Mouse (Mus musculus) cerebellum, adult 8-10 months (tissue): ENCODE data around the gene Nhsl1.
A peak's percentile ranks its signal among the peaks of the same experiment; 100 is the strongest.

ENCODE experiments used
- DNase-seq: peaks from one replicate; pipeline ENCODE4 v3.0.0; 2022

Nhsl1 gene

DNA sequence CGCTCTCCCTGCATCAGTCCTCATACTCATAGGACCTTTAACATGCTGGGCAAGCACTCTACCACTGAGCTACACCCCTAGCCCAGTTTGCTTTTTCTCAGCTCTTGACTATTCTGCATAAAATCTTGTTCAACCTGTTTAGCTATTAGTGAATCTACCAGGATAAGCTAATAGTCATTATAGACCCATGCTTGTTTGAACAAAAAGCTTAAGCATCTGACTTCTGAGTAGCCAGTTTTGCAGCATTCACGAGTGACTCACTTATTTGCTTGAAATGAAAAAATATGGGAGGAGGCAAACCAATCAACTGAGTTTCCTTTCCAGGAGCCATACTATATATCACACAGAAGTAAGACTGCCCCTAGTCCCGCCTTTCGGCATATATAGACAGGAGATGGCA is 32.0 kb downstream of the Nhsl1 start:
- no peak for DNase-seq

DNA sequence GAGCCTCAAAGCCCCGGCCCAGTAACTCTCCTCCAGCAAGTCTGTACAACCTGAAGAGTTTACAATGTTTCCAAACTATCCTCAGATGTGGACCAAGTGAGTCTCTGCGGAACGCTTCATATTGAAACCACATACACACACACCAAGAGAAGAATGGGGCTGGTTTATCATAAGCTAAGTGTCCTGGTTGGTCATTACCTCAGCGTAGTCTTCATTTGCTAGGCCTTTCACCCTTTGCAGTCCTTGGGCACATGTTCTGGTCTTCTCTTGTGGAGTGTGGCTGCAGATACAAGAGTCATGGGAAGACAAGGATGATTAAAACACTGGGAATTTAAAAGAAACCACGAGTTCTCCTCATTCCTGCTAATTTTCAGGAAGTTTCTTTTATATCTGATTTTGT is 34.2 kb downstream of the Nhsl1 start:
- DNase-seq = no peak

DNA sequence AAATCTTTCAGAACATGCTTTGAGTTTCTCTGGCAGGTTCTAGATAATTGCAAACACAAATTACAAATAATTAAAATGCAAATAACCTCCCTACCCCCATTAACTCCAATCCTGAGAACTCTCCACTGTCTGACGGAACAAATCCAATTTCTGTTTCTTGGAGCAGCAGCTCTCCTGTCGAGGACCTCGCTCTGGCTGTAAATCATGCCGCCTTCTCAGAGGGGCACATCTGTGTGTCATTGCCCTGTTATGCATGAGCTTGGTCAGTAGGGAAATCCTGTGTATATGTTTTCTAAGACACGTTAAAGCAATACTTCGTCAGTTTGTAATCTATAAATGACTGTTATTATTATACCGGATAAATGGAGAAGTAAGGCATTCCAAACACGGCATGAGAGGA is 35.3 kb downstream of the Nhsl1 start:
- no peak for DNase-seq

DNA sequence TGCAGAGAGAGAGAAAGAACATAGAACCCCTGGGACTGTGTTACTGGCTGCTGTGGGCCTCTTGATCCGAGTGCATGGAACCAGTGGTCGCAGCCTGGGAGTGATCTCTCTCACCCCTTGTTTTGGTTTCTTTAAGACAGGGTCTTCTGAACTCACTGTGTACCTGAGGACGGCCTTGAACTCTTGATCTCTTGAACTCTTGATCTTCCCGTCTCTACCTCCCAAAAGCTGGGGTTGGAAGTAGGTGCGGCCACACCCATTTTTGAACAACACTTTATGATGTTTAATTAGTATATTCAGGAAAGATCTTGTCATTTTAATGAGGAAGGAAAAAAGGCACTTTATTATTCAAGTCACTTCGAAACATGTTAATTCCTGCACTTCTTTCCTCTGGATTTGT is 37.7 kb downstream of the Nhsl1 start:
- DNase-seq = no peak

DNA sequence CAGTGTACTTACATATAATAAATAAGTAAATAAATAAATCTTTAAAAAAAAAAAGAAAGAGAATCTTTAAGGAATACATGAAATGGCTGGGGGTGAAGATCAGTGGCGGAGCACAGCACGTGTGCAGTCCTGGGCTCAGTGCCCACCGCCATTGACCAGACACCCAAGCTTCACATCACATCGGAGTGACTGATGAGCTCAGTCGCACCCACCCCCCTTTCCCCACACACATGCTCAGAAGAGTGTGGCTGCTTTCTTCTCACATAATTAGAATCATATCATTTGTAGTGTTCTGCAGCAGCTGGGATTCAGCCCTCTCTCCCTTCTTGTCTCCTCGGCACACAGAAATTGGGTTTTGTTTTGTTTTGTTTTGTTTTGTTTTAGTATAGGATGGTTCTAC is 38.4 kb downstream of the Nhsl1 start:
- no peak for DNase-seq

DNA sequence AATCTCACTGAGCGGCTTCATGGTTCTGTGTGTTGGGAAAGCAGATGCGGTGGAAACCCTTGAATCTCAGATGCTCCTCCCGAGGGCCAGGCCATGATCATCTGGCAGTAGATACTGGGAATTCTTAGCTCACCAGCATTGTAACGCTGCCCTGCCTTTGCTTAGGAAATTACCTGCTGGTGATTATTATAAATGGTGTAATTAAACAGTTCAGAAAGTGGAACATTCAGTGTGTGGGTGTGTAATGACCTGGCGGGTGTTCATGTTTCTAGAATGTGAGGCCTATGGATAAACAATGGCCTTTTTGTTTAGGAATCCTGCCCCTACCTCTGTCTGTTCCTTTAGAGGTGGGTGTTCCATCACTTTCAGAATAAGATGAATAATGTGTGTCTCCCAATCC is 39.7 kb downstream of the Nhsl1 start:
- DNase-seq = no peak

DNA sequence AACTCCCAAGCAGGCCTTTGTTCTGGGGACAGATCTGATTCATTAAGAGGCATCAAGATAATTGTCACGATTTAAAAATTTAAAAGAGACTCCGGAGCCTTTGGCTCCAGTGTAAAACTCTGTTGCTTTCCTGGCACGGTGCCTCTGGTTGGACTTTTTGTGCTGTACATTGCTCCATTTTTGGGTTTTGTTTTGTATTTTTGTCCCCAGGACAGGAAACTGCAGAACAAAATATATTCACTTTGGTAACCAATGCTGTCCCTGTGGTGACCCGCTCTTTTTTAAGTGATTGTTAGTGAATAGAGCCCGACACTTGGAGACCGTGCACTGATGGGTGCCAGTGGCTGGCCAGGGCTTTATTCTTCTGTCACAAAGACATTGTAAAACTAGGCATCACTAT is 41.4 kb downstream of the Nhsl1 start:
- no peak for DNase-seq

DNA sequence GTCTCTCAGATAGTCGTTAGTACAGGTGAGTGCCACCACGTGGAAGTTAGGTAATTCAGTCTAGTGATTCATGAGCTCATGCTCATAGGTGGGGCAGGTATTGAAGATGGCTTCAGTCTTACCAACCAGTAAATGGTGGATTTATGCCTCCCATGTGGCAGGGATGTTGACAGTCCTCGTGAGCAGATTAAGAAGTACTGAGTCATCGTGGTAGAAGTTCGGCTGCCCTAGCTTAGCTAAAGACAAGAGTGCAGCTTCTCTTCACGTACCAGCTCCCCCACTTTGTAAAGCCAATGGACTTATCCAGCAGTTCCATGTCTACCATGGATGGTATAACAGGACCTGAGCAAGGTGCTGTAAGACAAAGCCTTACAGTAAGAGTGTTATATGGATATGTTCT is 46.6 kb downstream of the Nhsl1 start:
- no peak for DNase-seq

DNA sequence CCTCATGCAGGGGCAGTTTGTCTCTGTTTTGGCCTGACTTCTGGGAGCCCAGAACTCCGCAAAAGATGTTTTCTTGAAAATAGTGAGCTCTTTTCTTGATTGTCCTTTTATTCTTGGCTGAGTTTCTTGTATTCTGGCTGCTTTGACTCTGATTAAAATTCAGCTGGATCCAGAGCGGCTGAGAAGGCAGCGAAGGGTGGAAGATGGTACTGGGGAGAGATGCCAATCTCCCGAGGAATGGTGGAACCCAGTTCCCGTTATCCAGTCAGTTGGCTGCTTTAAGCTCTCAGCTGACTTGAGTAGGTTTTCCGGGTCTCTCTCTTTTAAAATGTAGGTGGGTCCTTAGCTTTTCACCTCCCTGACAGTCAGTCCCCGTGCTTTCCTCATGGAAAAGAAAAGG is 47.9 kb downstream of the Nhsl1 start:
- DNase-seq = no peak

DNA sequence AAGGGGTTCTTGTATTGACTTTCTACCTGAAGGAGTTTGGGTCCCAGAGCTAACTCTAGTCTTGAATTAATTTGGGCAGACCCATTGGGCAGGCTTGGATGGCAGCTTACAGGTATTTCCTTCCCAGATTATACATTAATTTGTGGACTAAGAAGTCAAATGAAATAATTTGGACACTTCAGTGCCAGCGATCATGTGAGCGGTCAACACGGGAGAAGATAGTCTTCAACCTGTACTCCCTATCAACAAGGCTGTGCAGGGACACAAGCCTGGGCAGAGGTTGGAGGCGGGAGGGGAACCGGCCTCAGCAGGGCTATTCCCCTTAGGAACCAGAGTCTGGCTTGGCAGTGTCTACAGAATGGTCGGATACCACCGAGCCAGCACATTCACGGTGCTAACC is 49.3 kb downstream of the Nhsl1 start:
- DNase-seq = no peak

DNA sequence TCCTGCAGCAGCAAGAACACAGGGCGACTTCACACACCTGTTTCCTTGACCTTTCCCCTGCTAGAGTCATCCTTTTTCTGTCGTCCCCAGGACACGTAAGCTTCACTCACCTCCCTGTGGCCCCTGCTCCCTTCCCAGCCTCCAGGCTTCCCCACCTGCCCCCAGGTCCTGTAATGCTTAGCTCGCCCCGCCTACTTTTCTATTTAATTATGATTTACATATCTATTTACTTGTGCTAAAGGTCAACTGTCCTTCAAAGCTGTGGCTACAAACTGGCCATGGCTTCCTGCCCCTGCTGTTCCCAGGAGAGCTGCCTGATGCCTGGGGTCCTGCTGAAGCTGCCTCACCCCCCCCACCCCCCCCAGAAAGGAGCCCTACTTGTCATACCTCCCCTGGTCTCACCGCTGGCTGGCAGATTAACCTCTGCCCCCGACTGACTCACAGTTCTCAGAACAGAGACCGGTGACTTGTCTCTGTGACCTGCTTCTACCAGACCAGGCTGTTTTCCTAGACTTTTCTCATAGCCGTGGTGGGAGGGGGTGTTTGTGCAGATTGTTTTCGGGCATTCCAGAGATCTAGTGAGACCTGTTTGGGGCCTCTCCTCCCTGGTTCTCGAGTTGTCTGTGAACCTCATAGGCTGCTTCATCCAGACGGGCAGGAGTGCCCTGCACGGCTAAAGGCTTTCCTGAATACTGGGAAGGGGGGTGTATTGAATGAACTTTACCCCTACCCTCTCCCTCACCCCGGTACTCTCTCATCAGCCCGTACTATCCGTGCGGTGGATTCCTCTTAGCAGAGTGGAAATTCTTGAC is 51.9 kb downstream of the Nhsl1 start:
- no peak for DNase-seq

DNA sequence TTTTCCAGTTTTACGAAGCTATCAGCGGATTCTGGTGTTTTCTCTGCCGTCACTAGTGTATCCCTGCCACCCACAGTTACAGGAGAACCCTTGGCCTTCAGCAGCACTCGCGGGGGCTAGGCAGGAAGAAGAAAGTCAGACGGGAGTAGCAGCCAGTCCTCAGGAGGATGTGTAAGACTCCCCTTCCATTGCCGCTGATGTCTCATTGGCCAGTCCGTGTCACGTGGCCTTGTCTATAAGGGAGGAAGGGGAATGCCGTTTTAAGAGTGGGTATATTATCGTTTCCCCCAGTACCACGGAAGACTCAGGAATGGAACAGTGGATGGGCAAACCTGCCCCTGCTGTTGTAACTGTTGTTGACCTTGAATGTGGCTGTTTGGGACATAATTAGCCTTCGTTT is 53.1 kb downstream of the Nhsl1 start:
- no peak for DNase-seq

DNA sequence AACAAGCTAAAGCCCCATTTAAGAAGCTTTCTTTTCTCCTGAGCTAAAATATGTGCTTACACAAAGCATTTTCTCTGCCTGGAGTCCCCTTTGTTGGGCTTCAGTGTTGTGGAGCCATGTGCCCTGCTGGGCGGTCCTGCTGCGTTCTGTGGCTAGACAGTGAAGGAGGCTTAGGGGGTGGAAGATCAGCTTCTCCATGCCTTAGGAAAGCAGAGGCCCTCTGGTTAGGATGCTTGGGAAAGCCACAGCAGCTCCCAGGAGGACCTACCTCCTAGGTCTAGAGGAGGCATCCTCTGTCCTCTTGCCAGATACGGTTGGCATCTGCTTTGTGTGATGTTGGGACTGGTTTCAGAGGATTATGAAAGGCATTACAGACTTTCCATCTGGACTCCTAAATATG is 56.5 kb downstream of the Nhsl1 start:
- DNase-seq = no peak

DNA sequence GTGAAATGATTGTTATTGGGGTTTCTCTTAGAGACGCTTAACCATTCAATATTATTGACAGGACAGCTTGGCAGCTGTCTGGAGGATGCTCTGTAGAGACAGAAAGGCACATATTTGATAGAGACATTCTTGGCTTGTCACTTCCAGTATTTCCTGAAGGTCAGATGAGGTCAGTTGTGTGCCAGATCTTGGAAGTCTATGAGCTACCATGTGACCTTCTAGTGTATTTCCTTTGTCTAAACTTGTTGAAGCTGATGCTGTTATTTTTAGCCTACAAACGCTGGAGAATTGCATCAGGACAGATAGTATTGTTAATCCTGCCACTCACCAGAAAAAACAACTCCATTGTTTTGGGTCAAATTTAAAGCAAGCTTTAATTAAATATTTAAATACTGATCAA is 66.0 kb downstream of the Nhsl1 start:
- DNase-seq = no peak

DNA sequence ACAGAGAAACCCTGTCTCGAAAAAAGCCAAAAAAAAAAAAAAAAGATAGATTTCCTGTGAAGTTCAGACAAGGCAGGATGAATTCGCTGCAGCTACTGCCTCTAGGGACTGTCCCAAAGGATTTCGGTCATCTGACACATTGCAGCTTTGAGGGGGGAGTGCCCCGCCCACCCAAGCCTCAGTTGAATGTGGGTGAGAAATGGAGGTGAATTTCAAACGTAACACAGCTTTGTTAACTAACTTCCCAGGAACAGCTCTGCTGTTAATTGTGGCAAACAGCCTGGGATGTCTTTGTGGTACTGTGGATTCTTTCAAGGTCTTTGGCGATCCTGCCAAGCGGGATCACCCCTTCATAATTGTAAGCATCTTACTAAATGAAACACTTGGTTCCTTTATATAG is 67.4 kb downstream of the Nhsl1 start:
- no peak for DNase-seq

DNA sequence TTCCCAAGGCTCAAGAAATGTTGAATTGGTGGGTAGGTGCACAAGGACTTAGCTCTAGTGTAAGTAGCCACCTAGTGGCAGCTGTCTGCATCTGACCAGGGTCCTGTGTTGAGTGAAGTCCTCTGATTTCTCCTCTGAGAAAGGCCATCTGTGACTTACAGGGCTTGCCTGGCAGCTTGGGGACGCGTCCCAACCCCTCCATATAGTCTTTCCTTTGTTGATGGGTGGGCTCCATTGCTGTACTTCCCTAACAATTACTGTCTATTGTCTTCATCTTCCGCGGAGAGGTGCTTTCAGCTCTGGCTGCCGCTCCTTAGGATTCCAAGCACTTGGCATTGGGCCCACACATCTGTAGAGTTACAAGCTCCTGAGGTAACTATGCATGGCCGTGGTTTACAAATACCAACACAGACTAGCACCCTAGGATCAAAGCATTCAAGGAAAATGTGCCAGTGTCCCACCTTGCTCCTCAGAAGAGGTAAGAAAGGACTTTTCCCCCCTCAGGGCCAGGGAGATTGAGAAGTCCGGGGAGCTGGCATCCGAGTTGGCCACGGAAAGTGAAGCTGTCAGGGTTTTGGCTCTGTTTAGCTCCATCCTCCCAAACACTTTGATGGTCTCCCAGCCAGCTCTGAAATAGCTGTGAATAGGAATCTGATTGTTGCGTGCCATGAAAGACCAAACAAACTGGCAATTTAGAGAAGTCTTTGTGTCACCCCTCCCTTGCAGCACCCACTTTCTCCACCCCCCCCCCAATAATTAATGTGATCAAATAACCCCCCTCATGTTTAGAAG is 70.2 kb downstream of the Nhsl1 start:
- DNase-seq = no peak

DNA sequence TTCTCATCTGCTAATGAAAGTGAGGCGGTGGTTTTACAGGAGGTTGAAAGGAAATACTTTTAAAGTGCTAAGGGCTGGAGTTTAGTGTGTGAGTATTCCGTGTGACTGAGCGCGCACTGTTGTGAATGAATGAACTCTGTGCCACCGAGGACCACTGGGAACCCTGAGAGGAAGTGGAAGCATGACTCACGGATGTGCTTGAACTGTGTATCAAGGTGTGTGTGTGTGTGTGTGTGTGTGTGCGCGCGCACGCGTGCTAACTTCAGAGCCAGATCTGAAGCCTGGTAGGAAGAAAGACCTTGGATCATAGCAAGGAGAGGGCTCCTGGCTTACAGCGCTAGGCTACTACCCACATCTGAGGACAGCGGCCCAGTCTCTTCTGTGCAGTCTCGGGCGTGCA is 71.2 kb downstream of the Nhsl1 start:
- DNase-seq = no peak

DNA sequence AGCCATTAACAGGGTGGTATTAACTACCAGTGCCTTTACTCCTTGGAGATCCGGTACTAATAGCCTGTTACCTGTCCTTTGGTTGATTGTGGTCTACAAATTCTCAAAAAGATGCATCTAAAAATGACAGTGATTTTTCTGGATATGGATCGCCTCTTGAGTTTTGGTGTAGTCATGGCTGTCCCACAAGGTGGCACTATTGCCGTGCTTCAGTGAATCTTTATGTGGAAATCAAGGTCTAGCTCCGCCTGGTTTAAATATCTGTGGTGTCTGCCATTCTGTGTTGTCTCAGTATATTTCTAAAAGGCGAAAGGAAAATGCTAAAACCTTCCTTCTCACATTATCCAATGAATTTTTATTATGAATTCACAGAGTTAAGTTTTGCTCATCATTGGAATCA is 72.8 kb downstream of the Nhsl1 start:
- DNase-seq = peak; percentile 62

DNA sequence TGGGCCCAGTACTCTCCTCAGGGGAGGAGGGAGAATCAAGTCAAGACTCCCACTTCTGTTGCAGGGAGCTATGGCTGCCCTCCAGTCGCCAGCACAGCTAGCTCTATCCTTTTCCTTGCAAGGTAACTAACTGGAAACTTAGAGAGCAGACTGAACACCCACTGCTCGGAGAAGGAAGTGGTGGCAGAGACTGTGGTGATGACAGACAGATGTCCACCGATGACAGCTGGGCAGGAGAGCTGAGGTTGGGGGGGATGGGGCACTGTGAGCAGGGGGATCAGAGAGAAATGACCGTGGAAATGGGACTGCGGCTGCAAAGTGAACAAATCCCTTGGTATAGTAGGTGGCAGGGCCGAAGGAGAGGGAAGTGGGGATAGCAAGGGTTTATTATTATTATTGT is 73.5 kb downstream of the Nhsl1 start:
- DNase-seq = no peak

DNA sequence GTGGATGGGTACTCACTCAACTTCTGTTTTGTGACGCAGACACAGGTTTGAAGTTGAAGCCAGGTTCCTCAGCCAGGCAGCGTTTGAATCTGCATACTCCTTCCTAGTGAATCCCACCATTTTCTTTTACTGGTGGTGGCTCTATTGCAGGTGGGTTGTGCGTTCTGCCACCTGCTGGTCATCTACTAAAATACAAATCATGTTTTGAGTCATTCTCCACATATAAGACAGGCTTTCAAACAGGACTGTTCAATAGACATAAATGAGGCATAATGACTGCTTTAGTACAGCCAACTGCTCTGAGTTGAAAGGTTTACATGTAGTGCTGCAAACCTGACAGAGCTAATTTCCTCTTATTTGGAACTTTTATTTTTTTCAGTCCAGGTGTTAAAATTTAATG is 75.0 kb downstream of the Nhsl1 start:
- no peak for DNase-seq

DNA sequence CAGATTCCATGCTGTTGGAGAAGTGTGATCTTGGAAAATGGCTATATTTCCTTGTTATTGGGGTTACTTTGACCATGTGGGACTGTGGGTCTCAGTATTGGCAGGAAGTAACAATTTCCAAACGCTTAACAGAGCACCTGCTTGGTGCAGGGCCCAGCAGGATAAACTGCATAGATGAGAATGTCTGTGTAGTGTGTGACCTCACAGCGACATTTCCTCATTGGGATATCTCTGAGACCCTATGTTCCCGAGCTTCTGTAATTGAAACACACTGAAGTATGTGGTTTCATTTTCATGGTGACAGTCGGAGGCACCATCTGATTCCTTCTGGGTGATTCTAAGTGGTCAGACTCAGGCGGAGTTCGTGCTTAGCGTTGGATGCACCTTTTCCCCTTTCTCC is 75.5 kb downstream of the Nhsl1 start:
- no peak for DNase-seq

DNA sequence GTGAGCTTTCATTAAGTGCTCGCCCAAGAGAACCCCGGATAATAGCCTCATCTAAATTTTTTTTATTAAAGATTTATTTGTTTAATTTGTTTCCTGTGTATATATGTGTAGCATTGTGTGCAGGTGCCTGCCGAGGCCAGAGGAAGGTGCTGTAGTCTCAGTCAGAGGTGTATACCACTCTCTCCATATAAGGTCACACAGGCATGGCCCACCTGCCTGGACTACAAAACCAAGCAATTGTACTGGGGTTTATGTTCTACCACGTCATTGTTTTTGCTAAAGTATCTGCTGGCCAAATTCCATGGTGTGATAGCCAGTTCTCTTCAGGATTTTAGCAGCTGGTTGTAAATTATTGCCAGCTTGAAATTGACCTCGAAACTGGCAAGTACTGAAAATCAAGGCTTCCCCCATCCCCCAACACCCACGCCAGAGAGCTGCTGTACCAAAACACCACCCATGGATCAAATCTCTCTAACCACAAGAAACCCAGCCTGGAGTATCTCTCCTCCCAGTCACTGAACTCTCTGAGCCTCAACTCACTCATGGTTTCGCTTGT is 81.4 kb downstream of the Nhsl1 start:
- no peak for DNase-seq

DNA sequence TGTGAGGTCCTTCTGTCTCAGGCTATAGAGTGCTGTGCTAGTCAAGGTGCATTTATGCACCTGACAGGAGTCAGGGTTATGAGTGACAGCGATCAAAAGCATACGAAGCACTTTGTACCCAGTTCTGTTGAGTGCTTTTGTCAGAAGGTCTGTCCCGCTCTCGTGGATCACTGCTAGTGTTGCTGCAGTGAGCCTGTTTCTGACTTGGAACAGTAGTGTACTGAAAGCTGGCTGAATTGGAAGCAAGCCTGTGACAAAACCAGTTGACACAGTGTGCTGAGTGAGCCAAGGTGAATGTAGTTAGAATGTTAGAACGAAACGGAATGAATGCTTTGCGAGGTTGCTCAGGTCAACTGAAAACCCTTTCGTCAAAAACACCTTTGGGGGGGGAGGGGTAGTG is 82.2 kb downstream of the Nhsl1 start:
- no peak for DNase-seq

DNA sequence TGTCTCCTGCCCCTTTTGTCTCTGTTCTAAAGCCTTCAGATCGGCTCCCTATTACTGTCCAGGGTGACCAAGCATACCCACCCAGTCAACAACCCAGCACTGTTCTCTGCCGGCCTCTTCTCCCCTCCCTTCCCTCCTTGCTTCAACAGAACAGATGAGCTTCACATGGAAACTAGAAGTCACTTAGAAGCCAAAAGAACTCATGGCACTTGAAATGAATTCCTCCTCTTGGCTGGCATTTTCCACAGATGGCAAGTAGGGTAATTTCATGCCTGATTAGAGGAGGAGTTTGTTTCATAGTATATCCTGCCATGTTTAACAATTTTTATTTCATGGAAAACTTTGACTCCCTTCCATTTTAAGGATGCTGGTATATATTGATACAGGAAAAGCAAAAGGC is 85.2 kb downstream of the Nhsl1 start:
- DNase-seq = no peak
